Mouse (Mus musculus) kidney, postnatal 25 days (tissue): Measurements from ENCODE around the gene Gm28230.
A peak's percentile ranks its signal among the peaks of the same experiment; 100 is the strongest.

Source experiments
- DNase-seq, 2 experiments: peaks; one replicate each; pipeline ENCODE4 v3.0.0; 2021; ENCODE audit warnings: mixed read lengths in 2 of 2

Gene Gm28230

GRCm38 (mm10) chr2:74725171-74725570 lies 1.4 kb upstream of the Gm28230 start:
- peak in 1 of 2 experiments; percentile 34 for DNase-seq

GRCm38 (mm10) chr2:74726973-74727639 lies 578 bp downstream of the Gm28230 start:
- peak in 1 of 2 experiments; percentile 47 for DNase-seq

- no peak for DNase-seq
Measured at GRCm38 (mm10) chr2:74727640-74728302, 1.2 kb downstream of the Gm28230 start.

GRCm38 (mm10) chr2:74728303-74728680 lies 1.8 kb downstream of the Gm28230 start:
- DNase-seq = no peak

GRCm38 (mm10) chr2:74730331-74730730 lies 3.8 kb downstream of the Gm28230 start:
- DNase-seq = no peak

- no peak for DNase-seq
Measured at GRCm38 (mm10) chr2:74731055-74731454, 4.5 kb downstream of the Gm28230 start.

- no peak for DNase-seq
Measured at GRCm38 (mm10) chr2:74731799-74732512, 5.4 kb downstream of the Gm28230 start.

- DNase-seq = no peak
Measured at GRCm38 (mm10) chr2:74732513-74733316, 6.2 kb downstream of the Gm28230 start.

- no peak for DNase-seq
Measured at GRCm38 (mm10) chr2:74733317-74733661, 6.8 kb downstream of the Gm28230 start.

GRCm38 (mm10) chr2:74733765-74734164 lies 7.2 kb downstream of the Gm28230 start:
- DNase-seq = no peak

GRCm38 (mm10) chr2:74734451-74734850 lies 7.9 kb downstream of the Gm28230 start:
- DNase-seq = no peak

GRCm38 (mm10) chr2:74734996-74735811 lies 8.7 kb downstream of the Gm28230 start:
- no peak for DNase-seq

- DNase-seq = no peak
Measured at GRCm38 (mm10) chr2:74735851-74736687, 9.5 kb downstream of the Gm28230 start.

GRCm38 (mm10) chr2:74736688-74737577 lies 10.4 kb downstream of the Gm28230 start:
- DNase-seq = no peak

GRCm38 (mm10) chr2:74737578-74738070 lies 11.1 kb downstream of the Gm28230 start:
- DNase-seq = no peak

GRCm38 (mm10) chr2:74738623-74739475 lies 12.3 kb downstream of the Gm28230 start:
- DNase-seq = peak in 1 of 2 experiments; percentile 50

- DNase-seq = no peak
Measured at GRCm38 (mm10) chr2:74739476-74739800, 12.9 kb downstream of the Gm28230 start.

- no peak for DNase-seq
Measured at GRCm38 (mm10) chr2:74739869-74740268, 13.3 kb downstream of the Gm28230 start.
